Mouse (Mus musculus) intestine, embryonic 16.5 days (tissue): ENCODE data around the gene Kdm1b. TPM values are rescaled to one million over a fixed set of nuclear protein-coding genes. Genes with fewer than 3 reads are reported as not detected.
A peak's percentile ranks its signal among the peaks of the same experiment; 100 is the strongest.

Source experiments
- ATAC-seq: fragments of 200-750 bp; cut with Nextera tagmentation; 2 replicates; pipeline ENCODE4 v1.8.0; 2017; ENCODE audit warnings: moderate TSS enrichment, moderate library complexity
- H3K27ac ChIP-seq: fragments of 300-500 bp; sonication (generic); 2 replicates; pipeline ENCODE4 v1.5.1; 2014; ENCODE audit warnings: mild to moderate bottlenecking, low read length
- H3K27me3 ChIP-seq: fragments of 300-500 bp; sonication (generic); replicated peaks from 2 replicates; pipeline ENCODE4 v1.6.1; 2014; ENCODE audit warnings: low read length, control low read depth, mixed read lengths; ENCODE audit not compliant: control insufficient read depth, insufficient read depth
- H3K36me3 ChIP-seq: fragments of 300-500 bp; sonication (generic); 2 replicates; pipeline ENCODE4 v1.6.1; 2014; ENCODE audit warnings: low read length, control low read depth; ENCODE audit not compliant: control insufficient read depth, insufficient read depth
- H3K4me1 ChIP-seq: fragments of 300-500 bp; sonication (generic); 2 replicates; pipeline ENCODE4 v1.6.1; 2014; ENCODE audit warnings: low read length, control low read depth, mixed read lengths; ENCODE audit not compliant: control insufficient read depth, insufficient read depth
- H3K4me2 ChIP-seq: fragments of 300-500 bp; sonication (generic); 2 replicates; pipeline ENCODE4 v1.6.1; 2014; ENCODE audit warnings: low read depth, low read length, control low read depth
- H3K4me3 ChIP-seq: fragments of 300-500 bp; sonication (generic); 2 replicates; pipeline ENCODE4 v1.5.1; 2014; ENCODE audit warnings: mild to moderate bottlenecking, low read length
- H3K9ac ChIP-seq: fragments of 300-500 bp; sonication (generic); 2 replicates; pipeline ENCODE4 v1.6.1; 2014; ENCODE audit warnings: low read depth, low read length
- H3K9me3 ChIP-seq: fragments of 300-500 bp; sonication (generic); 2 replicates; pipeline ENCODE4 v1.6.1; 2016; ENCODE audit warnings: low read length, control low read depth; ENCODE audit not compliant: control insufficient read depth
- WGBS: fragments of 180-500 bp; shearing (Covaris S2); extraction: QIAGEN DNeasy Blood & Tissue Kit; methylation state at CpG from one replicate; pipeline ENCODE4 v1.1.7; 2014; 5-methylcytosine and 5-hydroxymethylcytosine counted together
- polyA plus RNA-seq: library from polyadenylated mRNA; unstranded; fragments of >200 nt; fragmentation: Nextera tagmentation; extraction: Ambion mirVana; gene quantifications from 2 replicates; pipeline ENCODE4 v1.2.1, GENCODE M21; 2015

Kdm1b gene
- polyA plus RNA-seq, 1 experiment from 2014 or later: 10.2 TPM

DNA sequence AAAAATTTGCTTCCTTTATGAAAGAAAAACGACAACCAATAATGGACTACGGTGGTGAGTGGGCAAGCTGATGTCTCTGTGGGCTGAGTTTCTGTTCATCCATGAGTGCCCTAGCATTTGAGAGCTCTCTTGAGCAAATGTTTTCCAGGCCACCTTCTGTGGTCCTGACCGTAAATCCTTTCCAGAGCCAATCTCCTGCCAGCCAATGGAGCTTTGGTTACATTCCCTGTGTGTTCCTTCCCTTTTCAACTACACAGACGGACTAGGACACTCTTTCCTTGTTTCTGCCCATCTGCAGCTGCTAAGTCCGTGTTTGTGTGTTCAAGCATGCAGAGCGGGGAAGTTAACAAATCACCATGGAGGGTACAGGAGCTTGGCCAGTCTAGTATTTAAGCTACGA is 22.5 kb upstream of the Kdm1b start:
- Histone ChIP-seq H3K27ac (no peak overlapping the region), H3K36me3 (no peaks in the 10 kb centered on the region), H3K4me3 (no peak overlapping the region), H3K27me3 (no peaks in the 10 kb centered on the region), H3K9me3 (no peaks in the 10 kb centered on the region), H3K9ac (no peak overlapping the region), H3K4me1 (no peaks in the 10 kb centered on the region), H3K4me2 (no peak overlapping the region)
- ATAC-seq: no peak
- 68% methylated on average over 7 of the region's 7 CpGs for WGBS

DNA sequence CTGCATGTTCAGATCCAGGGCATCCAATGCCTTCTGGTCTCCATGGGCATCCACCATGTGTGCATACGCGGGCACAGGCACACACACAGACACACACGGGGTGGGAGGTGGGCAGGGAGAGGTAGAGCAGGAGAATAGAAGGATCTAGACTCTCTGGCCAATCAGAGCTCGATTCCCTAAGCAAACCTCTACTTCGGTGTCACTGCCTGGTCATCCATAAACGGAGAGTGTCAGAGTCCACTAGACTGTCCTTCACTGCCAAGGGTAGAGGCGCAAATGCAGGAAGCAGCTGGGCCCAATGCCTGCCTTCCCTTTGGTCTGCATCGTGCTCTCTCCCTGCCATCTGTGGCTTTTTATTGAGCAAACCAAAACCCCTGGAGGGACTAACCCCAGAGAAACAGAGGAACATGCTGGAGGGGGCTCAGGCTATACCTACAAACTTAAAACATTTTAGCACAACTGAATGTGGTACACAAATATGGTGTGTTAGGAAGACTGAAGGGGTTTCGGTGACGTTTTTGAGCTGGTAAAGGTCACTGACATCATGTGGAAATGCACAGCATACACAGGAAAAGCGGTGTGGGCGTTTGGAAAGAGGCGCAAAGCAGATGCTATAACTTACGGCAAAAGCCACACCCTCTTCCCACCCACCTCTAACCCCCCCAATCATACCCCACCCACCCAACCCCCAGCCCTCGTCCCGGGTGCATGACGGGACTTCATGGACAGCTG is 12.8 kb upstream of the Kdm1b start:
- 87% methylated on average over 17 of the region's 17 CpGs for WGBS

GRCm38 (mm10) chr13:47033602-47034001 is 9.7 kb upstream of the Kdm1b start:
- 86% methylated on average over 4 of the region's 4 CpGs for WGBS
- H3K27ac ChIP-seq: no peak overlapping the region
- H3K4me2 ChIP-seq: no peak overlapping the region
- no peaks in the 10 kb centered on the region for H3K9me3 ChIP-seq
- no peaks in the 10 kb centered on the region for H3K4me1 ChIP-seq
- no peak for ATAC-seq
- H3K36me3 ChIP-seq: no peaks in the 10 kb centered on the region
- H3K4me3 ChIP-seq: no peak overlapping the region
- H3K27me3 ChIP-seq: no peaks in the 10 kb centered on the region
- no peak overlapping the region for H3K9ac ChIP-seq

More for the DNA sequence above, 12.8 kb upstream of the Kdm1b start:
- H3K9ac ChIP-seq: no peak overlapping the region
- no peaks in the 10 kb centered on the region for H3K4me1 ChIP-seq
- H3K4me2 ChIP-seq: no peak overlapping the region
- ATAC-seq: no peak
- no peak overlapping the region for H3K27ac ChIP-seq
- no peaks in the 10 kb centered on the region for H3K9me3 ChIP-seq
- H3K4me3 ChIP-seq: no peak overlapping the region
- no peaks in the 10 kb centered on the region for H3K36me3 ChIP-seq
- H3K27me3 ChIP-seq: no peaks in the 10 kb centered on the region

DNA sequence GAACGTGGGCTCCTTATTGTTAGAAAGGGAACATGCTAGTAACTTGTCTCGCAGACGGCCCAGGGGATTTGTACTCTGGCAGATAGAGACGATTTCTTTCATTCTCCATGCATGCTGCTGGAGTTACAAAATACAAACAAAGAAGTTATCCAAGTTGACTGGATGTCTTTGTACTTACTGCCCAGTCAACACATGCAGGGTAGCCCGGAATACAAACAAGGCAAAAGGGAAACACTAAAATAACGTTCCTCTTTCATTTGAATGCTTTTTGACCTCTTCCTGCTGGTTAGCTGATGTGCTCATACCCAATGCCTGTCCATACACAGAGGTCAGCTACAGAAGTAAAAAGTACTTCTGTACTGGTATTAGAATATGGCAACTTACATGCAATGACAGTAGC is 5.4 kb upstream of the Kdm1b start:
- H3K36me3 ChIP-seq: no peaks in the 10 kb centered on the region
- peaks cover 5% of the 10 kb centered on the region; the same call in 1 of the 2 replicates for H3K4me1 ChIP-seq
- no peak overlapping the region for H3K9ac ChIP-seq
- H3K27ac ChIP-seq: no peak overlapping the region
- no peak overlapping the region for H3K4me3 ChIP-seq
- no peaks in the 10 kb centered on the region for H3K9me3 ChIP-seq
- H3K4me2 ChIP-seq: no peak overlapping the region
- no peaks in the 10 kb centered on the region for H3K27me3 ChIP-seq
- whole genome bisulfite sequencing: 84% methylated on average over 6 of the region's 6 CpGs
- no peak for ATAC-seq

- Histone ChIP-seq H3K4me3 (no peak overlapping the region), H3K36me3 (no peaks in the 10 kb centered on the region), H3K27me3 (no peaks in the 10 kb centered on the region), H3K27ac (no peak overlapping the region), H3K4me2 (no peak overlapping the region), H3K4me1 (peaks cover 9% of the 10 kb centered on the region; the same call in 1 of the 2 replicates), H3K9me3 (no peaks in the 10 kb centered on the region), H3K9ac (no peak overlapping the region)
- 90% methylated on average over 5 of the region's 5 CpGs for WGBS
- ATAC-seq: no peak
Observed at GRCm38 (mm10) chr13:47040061-47040460, 3.2 kb upstream of the Kdm1b start.

GRCm38 (mm10) chr13:47042024-47042633 is 1.2 kb upstream of the Kdm1b start:
- H3K4me3 ChIP-seq: peak overlapping the region; percentile 92
- WGBS: 34% methylated on average over 8 of the region's 8 CpGs
- H3K9me3 ChIP-seq: no peaks in the 10 kb centered on the region
- no peaks in the 10 kb centered on the region for H3K36me3 ChIP-seq
- no peak for ATAC-seq
- peak overlapping the region; percentile 70 for H3K4me2 ChIP-seq
- peak overlapping the region; percentile 77 for H3K27ac ChIP-seq
- H3K27me3 ChIP-seq: no peaks in the 10 kb centered on the region
- H3K9ac ChIP-seq: peak overlapping the region; percentile 66
- H3K4me1 ChIP-seq: peaks cover 9% of the 10 kb centered on the region; the same call in 1 of the 2 replicates

- no peak overlapping the region for H3K27ac ChIP-seq
- H3K4me1 ChIP-seq: peaks cover 9% of the 10 kb centered on the region; the same call in 1 of the 2 replicates
- ATAC-seq: peak; percentile 56
- 1% methylated on average over 45 of the region's 45 CpGs for WGBS
- no peaks in the 10 kb centered on the region for H3K27me3 ChIP-seq
- H3K9ac ChIP-seq: peak overlapping the region; percentile 90
- H3K9me3 ChIP-seq: no peaks in the 10 kb centered on the region
- H3K4me2 ChIP-seq: peak overlapping the region; percentile 99
- 0 out of 2 replicates have a peak, but pooled peaks cover under 1% of the 10 kb centered on the region for H3K36me3 ChIP-seq
- H3K4me3 ChIP-seq: peak overlapping the region; percentile 92
Observed at GRCm38 (mm10) chr13:47043833-47044616, 726 bp downstream of the Kdm1b start.

DNA sequence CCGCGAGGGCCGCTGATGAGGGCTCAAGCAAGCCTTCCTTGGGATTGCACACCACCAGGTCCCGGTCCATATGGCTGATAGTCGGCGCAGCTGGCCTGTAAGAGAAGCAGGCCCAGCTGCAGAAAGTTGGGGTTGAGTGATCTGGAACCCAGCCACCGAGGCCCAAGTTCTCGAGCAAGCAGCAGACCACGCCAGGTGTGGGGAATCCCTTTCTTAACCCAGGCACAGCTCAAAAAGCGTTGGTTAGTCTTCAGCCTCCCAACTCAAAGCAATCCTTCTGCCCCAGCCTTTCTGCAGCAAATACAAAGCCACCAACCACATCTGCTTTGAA is 1.3 kb downstream of the Kdm1b start, which contains the start of gene Tpmt:
Tpmt (minus strand) TSS at position 121 of the 331 bp plus-strand sequence.
- no peaks in the 10 kb centered on the region for H3K27me3 ChIP-seq
- H3K4me3 ChIP-seq: peak within 1 kb of the TSS; percentile 92
- 17% methylated on average over 10 of the region's 10 CpGs for WGBS
- H3K4me1 ChIP-seq: peaks cover 9% of the 10 kb centered on the region; the same call in 1 of the 2 replicates
- H3K9ac ChIP-seq: peak within 1 kb of the TSS; percentile 90
- no peak within 1 kb of the TSS for H3K27ac ChIP-seq
- no peak for ATAC-seq
- no peaks in the 10 kb centered on the region for H3K9me3 ChIP-seq
- peak within 1 kb of the TSS; percentile 99 for H3K4me2 ChIP-seq
- H3K36me3 ChIP-seq: 0 out of 2 replicates have a peak, but pooled peaks cover 2% of the 10 kb centered on the region

DNA sequence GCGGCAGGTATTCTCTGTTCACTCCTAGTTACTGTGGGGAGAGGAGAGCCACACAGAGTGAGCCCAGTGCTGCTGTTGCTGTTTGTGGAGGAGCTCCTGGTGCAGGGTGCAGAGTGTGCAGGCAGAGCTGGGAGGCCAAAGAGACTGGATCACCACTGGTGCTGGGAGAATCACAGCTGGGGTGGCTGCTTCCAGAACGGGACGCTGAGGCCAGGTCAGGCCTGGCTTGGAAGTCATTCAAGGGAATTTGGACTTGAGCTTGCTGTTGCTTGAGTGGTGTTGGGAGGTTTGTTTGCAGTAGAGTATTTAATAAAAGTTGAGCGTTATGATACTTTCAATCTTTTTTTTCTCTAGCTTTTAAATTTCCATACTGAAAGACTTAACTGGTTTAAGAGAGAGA is 4.7 kb downstream of the Kdm1b start:
- Histone ChIP-seq H3K27me3 (no peaks in the 10 kb centered on the region), H3K4me3 (no peak overlapping the region), H3K4me1 (0 out of 2 replicates have a peak, but pooled peaks cover 4% of the 10 kb centered on the region), H3K4me2 (no peak overlapping the region), H3K36me3 (0 out of 2 replicates have a peak, but pooled peaks cover 5% of the 10 kb centered on the region), H3K9me3 (no peaks in the 10 kb centered on the region), H3K27ac (no peak overlapping the region), H3K9ac (no peak overlapping the region)
- WGBS: 88% methylated on average over 4 of the region's 4 CpGs
- no peak for ATAC-seq
